Mouse (Mus musculus) skeletal muscle tissue, adult 2 months (tissue): ENCODE measurements around the gene Gm13694.

Experiments used
- DNase-seq: peaks from one replicate; pipeline ENCODE4 v3.0.0-alpha.2; 2012; ENCODE audit warnings: low read depth, low spot score

Gm13694 gene

GRCm38 (mm10) chr2:84025217-84025616 lies 46.5 kb downstream of the Gm13694 start:
- peak; percentile 78 for DNase-seq
